Mouse (Mus musculus) hematopoietic stem cell, adult 5-6 weeks (primary cell): ENCODE measurements around the gene Trit1. TPM values are rescaled to one million over a fixed set of nuclear protein-coding genes. Genes with fewer than 3 reads are reported as not detected.
"Not testable (repeated sequence)": the region's sequence is repeated elsewhere in the genome, so short reads cannot be mapped to it uniquely, and the experiment has no call there.

Experiments used
- ATAC-seq, 2 experiments: fragments of 125-278 bp in 1 of 2; replicated peaks in 1 of 2; 2 replicates each; pipeline ENCODE4 v1.8.0; 2016 to 2017; ENCODE audit warnings: inconsistent platforms in 2 of 2, mild to moderate bottlenecking in 2 of 2, moderate number of reproducible peaks in 2 of 2, low read depth in 1 of 2, moderate TSS enrichment in 1 of 2; ENCODE audit not compliant: low FRiP score in 2 of 2, poor library complexity in 2 of 2, severe bottlenecking in 2 of 2, insufficient read depth in 1 of 2, low TSS enrichment in 1 of 2
- total RNA-seq: library from RNA; stranded (forward); fragments of 172-1452, 232-1000 nt; gene quantifications from 2 replicates; pipeline ENCODE4 v1.2.3, GENCODE M21; 2017

Gene Trit1
- total RNA-seq: 27.7 and 37.0 TPM in 2 replicates

DNA sequence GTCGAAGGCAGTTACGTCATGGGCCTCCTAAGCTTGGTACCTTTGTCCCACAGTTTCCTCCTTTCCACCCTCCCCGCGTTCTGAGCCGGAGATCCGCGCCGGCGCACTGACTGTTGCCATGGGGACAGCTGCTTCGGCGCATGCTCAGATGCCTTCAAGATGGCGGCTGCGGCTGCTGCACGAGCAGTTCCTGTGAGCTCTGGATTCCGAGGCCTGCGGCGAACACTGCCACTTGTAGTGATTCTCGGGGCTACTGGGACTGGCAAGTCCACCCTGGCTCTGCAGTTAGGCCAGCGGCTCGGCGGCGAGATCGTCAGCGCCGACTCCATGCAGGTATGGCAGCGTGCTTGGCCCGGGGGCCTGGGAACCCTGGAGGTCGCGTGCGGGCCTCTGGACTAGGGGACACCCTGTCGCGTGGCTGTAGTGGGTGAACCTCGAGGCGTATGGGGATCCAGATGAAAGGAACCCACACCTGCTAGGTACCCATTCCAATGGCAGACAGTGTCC, at the start of gene Trit1:
TSS of gene Trit1 (plus strand) at position 147 of the 507 bp plus-strand sequence.
- peak; percentile 91 to 93 for ATAC-seq

DNA sequence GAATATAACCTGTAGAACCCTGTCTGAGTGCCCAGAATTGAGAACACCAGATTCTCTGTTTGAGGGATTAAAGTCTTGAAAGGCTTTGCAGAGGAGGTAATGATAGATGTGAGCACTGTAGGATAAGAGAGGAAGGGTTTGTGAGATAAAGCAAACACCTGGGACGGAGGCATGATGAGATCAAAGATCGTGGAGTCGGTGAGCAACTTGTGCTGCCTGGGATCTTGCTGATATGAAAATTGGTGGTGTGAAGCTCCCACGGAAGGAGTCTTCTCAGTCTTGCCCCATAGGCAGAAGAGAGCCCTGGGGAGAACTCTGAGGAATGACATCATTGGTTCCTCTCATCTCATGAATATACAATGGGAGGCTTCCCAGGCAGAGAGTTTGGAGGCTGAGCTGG, 48.3 kb upstream of the Trit1 start:
- no peak for ATAC-seq

GRCm38 (mm10) chr4:122971191-122971590, 45.2 kb upstream of the Trit1 start:
- ATAC-seq: no peak

GRCm38 (mm10) chr4:122971646-122972045, 44.8 kb upstream of the Trit1 start:
- ATAC-seq: no peak

- no peak; a peak in 1 of 4 replicates for ATAC-seq
These were observed 44.3 kb upstream of the Trit1 start for GRCm38 (mm10) chr4:122972056-122972455.

- ATAC-seq: no peak
These were observed 41.3 kb upstream of the Trit1 start for GRCm38 (mm10) chr4:122974976-122975520.

GRCm38 (mm10) chr4:122976885-122977284, 39.5 kb upstream of the Trit1 start:
- no peak for ATAC-seq

- ATAC-seq: no peak
These were observed 37.5 kb upstream of the Trit1 start for GRCm38 (mm10) chr4:122978850-122979249.

DNA sequence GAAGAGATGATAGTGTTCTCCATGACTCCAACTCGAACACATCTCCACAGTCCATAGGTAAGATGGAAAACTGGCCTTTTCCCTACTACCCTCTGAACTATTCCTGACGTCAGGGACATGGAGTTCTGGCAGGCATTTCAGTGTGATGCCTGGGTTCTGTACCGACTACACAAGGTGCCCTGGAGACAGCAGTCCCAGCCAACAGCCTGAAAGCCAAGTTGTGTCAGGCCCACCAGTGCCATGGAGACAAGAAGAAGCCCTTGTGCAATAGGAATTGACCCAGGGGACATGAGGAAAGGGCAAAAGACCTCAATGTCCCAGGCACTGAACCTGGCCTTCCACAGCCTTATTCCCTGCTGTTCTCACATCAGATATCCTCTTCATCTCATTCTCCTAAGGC, 36.6 kb upstream of the Trit1 start:
- ATAC-seq: no peak

- ATAC-seq: no peak
These were observed 35.7 kb upstream of the Trit1 start for GRCm38 (mm10) chr4:122980684-122981083.

- ATAC-seq: no peak
These were observed 35.2 kb upstream of the Trit1 start for GRCm38 (mm10) chr4:122981238-122981637.

- no peak for ATAC-seq
These were observed 34.5 kb upstream of the Trit1 start for GRCm38 (mm10) chr4:122981930-122982329.

- no peak; a peak in 1 of 4 replicates for ATAC-seq
These were observed 33.9 kb upstream of the Trit1 start for GRCm38 (mm10) chr4:122982537-122982936.

DNA sequence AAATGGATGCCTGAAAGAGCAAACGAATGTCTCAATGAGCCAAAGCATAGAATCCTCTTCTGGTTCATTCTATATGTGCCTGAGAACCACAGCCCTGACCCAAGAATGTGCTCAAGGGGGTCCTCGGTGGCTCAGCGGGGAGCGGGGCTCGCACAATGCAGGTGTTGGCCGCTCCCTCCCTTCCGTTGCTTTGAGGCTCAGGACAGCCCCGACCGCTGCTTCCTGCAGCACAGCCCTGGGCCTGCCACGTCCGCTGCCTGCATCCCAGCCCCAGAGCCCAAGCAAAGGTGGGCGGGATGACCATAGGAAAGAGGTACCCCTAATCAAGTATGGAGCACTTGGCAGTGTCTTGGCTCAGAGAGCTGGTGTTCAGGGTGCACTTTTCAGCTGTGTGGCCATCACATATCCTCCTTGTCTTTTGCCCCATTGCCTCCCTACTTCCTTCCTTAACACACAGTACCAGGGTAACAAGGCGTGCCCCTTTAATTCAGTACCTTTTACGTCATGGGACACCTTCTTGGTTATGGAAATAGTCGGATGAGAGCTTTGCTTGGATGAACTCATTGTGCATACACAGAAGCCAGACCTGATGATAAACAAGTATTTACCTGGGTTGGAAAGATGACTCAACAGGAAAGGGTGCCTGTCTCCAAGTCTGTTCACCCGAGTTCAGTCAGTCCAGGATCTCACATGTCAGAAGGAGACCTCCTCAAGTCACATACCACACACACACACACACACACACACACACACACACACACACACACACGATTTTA, 32.7 kb upstream of the Trit1 start:
- peak; percentile 43 for ATAC-seq

DNA sequence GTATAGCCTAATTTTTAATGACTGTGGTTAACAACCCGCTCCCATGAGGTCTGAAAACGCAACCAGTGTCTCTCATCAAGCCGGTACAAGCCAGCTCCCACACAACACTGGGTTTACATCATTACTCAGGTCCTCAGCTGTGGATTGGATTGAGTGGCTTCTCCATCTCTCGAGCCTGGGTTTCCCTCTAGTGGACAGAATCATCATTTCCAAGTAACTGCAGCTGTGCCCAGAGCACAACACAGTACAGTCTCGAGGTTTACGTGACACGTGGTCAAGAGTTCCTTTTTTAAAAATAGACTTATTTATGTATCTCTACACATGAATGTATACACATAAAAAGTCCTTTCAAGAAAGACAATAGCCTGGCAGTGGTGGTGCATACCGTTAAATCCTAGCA, 31.3 kb upstream of the Trit1 start:
- peak; percentile 89 to 91 for ATAC-seq

DNA sequence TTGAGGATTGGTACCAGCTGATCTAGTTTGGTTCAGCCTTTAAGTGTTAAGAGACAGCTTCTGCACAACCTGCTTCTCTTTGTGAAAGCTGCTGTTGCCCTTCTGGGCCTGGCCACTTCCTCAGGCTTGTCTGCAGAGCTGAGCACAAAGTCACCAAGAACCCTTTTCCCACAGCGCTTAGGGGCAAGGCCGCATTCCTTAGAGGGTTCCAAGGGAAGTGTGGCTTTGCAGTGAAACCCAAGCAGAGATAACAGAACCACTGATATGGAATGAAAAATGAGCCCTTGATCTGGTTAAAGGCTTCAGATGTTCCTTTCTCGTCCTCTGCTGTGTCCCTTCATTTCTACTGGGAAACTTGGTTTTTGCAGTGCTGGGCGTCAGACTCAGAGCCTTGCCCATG, 29.0 kb upstream of the Trit1 start:
- no peak for ATAC-seq

GRCm38 (mm10) chr4:122988004-122988403, 28.4 kb upstream of the Trit1 start:
- not testable (repeated sequence) for ATAC-seq

DNA sequence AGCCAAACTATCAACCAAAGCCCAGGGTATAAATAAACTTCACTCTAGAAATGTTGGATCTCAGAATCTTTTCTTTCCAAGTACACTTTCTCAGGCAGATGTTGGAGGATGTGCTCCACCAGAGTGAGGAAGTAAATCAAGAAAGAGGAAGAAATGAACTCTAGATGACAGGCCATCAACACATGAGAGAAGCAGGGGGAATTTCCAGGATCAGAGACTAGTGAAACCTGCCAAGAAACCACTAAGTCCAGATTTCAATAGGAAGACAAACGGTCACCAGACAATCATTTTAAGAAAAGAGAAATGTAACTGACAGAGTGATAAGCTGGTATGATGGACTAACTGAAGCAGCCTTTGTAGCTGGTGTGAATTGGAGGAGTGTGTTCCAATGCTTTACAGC, 25.2 kb upstream of the Trit1 start:
- ATAC-seq: no peak; a peak in 1 of 4 replicates

DNA sequence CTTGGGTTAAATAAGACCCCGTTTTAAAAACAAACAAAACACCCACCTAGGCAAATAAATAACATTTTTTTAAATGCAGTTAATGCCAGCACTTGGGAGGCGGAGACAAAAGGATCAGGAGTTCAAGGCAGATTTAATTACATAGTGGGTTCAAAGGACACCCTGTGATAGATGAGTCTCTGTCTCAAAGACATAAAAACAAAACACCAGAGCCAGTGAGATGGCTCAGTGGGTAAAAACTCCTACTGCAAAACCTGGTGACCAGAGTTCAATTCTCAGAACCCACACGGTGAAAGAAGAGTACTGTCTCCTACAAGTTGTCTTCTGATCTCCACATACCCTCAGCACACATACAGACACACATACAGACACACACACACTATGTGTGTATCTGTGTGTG, 24.1 kb upstream of the Trit1 start:
- no peak for ATAC-seq
